Mouse (Mus musculus) brain, embryonic 14.5 days (tissue): ENCODE data around the gene Cenpo.
A peak's percentile ranks its signal among the peaks of the same experiment; 100 is the strongest.

Experiments used
- CTCF ChIP-seq: fragments of 200-500 bp; IDR thresholded peaks from 2 replicates; pipeline ENCODE4 v1.5.1; 2012; ENCODE audit warnings: inconsistent platforms, mild to moderate bottlenecking, moderate library complexity, borderline replicate concordance; ENCODE audit not compliant: insufficient read depth, insufficient read length; ENCODE audit errors: extremely low read depth
- POLR2A ChIP-seq: fragments of 200-500 bp; IDR thresholded peaks from 2 replicates; pipeline ENCODE4 v1.6.1; 2012; ENCODE audit warnings: mild to moderate bottlenecking, inconsistent platforms, borderline replicate concordance; ENCODE audit not compliant: poor library complexity, insufficient read depth, insufficient read length, severe bottlenecking; ENCODE audit errors: extremely low read depth

GRCm38 (mm10) chr12:4233572-4234508 is at the start of gene Cenpo, which contains the start of gene Ptrhd1:
- peak; percentile 20; the same call in 1 of the 2 replicates for TF ChIP-seq POLR2A
- no peak for TF ChIP-seq CTCF
